Comparison of ENCODE assay signal across 23 mouse cellular contexts in the genomic region with DNA sequence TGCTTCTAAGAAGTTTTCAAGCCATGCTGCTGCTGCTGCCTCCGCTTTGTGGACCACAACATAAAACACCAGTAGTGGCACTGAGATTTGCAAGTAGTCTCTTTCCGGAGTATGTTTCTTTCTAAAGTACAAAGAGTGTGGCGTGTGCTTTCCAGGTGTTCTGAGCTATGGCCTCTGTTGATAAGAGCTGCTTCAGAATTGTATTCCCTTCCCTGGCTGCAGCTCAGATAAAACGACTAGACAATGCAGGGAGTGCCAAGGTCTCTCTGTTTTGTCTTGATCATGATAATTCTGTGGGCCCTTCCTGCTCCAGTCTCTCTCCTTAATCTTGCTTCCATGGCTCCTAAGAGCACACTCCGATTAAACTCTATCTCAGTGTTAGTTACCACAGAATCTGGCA. TPM values are rescaled to one million over a fixed set of nuclear protein-coding genes. Genes with fewer than 3 reads are reported as not detected.
DNase-seq lines count a peak whose midpoint lies in the region; ATAC-seq and TF ChIP-seq lines count a peak whose summit lies in the region.
"Had no signal": no experiment of that assay in that cellular context is flagged by ENCODE, and none has a peak within 500 bp of the region (broad histone marks: within the 10 kb centered on the region; RNA-seq: fewer than 3 reads in every experiment).

No protein-coding gene starts in this region.

- ATAC-seq in stomach, embryonic 14.5 days (ENCODE audit: insufficient number of reproducible peaks, insufficient read depth, low FRiP score, low read depth), result peak; percentile 49; the same call in 1 of the 2 replicates
- no peak for ATAC-seq in stomach, postnatal 0 days (ENCODE audit: low FRiP score, low TSS enrichment)
- ATAC-seq in intestine, embryonic 15.5 days, result peak; percentile 80
- ATAC-seq in intestine, embryonic 16.5 days, result peak; percentile 91
- peak; percentile 64 for ATAC-seq in intestine, postnatal 0 days
- ATAC-seq: activated CD4-positive, CD25-positive, alpha-beta regulatory T cell, adult 4 months; CD4-positive, CD25-positive, alpha-beta regulatory T cell, adult 4 months; Patski had no signal

- no peak overlapping the region for H3K9ac ChIP-seq in stomach, embryonic 14.5 days (replicated peaks; ENCODE audit: low read depth, low read length)
- no peak overlapping the region for H3K9ac ChIP-seq in stomach, postnatal 0 days (ENCODE audit: low read length)
- H3K9ac ChIP-seq in intestine, embryonic 15.5 days, result no peak overlapping the region
- H3K9ac ChIP-seq in intestine, embryonic 16.5 days (ENCODE audit: low read depth, low read length), result no peak overlapping the region
- H3K9ac ChIP-seq in intestine, postnatal 0 days (ENCODE audit: low read depth, low read length), result no peak overlapping the region

- DNase-seq in stomach, postnatal 0 days (ENCODE audit: low spot score), result no peak
- no peak for DNase-seq in lung, postnatal 10 days
- DNase-seq in gastrocnemius, postnatal 4 days (ENCODE audit: low spot score in 2 of 2), result no peak
- DNase-seq in gastrocnemius, postnatal 10 days, result no peak
- DNase-seq: adrenal gland, adult 2 months; adrenal gland, adult 8-10 months; adrenal gland, postnatal 10 days; adrenal gland, postnatal 14 days; adrenal gland, postnatal 25 days; adrenal gland, postnatal 36 days; B cell, adult 2 months; cerebellum, adult 11 months; cerebellum, adult 11-12 months had no signal

- H3K27me3 ChIP-seq in stomach, embryonic 14.5 days (ENCODE audit: control insufficient read depth, insufficient read depth, low read length), result no peaks in the 10 kb centered on the region
- H3K27me3 ChIP-seq in stomach, postnatal 0 days (ENCODE audit: control insufficient read depth, insufficient read depth, low read length), result no peaks in the 10 kb centered on the region
- no peaks in the 10 kb centered on the region for H3K27me3 ChIP-seq in intestine, embryonic 15.5 days (replicated peaks)
- H3K27me3 ChIP-seq in intestine, embryonic 16.5 days (replicated peaks; ENCODE audit: control insufficient read depth, insufficient read depth, low read length), result no peaks in the 10 kb centered on the region
- no peaks in the 10 kb centered on the region for H3K27me3 ChIP-seq in intestine, postnatal 0 days (replicated peaks; ENCODE audit: control insufficient read depth, insufficient read depth, low read length)
- H3K27me3 ChIP-seq: CH12.LX, Patski had no signal

- WGBS in stomach, embryonic 14.5 days, result 72% methylated on average over 5 of the region's 5 CpGs
- 59% methylated on average over 5 of the region's 5 CpGs for WGBS in stomach, postnatal 0 days
- WGBS in intestine, embryonic 15.5 days, result 64% methylated on average over 5 of the region's 5 CpGs
- 59% methylated on average over 5 of the region's 5 CpGs for WGBS in intestine, embryonic 16.5 days
- WGBS in intestine, postnatal 0 days, result 44% methylated on average over 5 of the region's 5 CpGs

- H3K4me2 ChIP-seq in stomach, embryonic 14.5 days (replicated peaks; ENCODE audit: low read depth, low read length), result no peak overlapping the region
- H3K4me2 ChIP-seq in stomach, postnatal 0 days (replicated peaks; ENCODE audit: low read depth), result no peak overlapping the region
- no peak overlapping the region for H3K4me2 ChIP-seq in intestine, embryonic 15.5 days (replicated peaks)
- H3K4me2 ChIP-seq in intestine, embryonic 16.5 days (ENCODE audit: low read depth, low read length), result no peak overlapping the region
- no peak overlapping the region for H3K4me2 ChIP-seq in intestine, postnatal 0 days (replicated peaks; ENCODE audit: low read depth)

- no peaks in the 10 kb centered on the region for H3K36me3 ChIP-seq in stomach, embryonic 14.5 days (ENCODE audit: control insufficient read depth, insufficient read depth, low read length)
- no peaks in the 10 kb centered on the region for H3K36me3 ChIP-seq in stomach, postnatal 0 days (ENCODE audit: control insufficient read depth, insufficient read depth, low read length)
- H3K36me3 ChIP-seq in intestine, embryonic 15.5 days, result no peaks in the 10 kb centered on the region
- H3K36me3 ChIP-seq in intestine, embryonic 16.5 days (ENCODE audit: control insufficient read depth, insufficient read depth, low read length), result no peaks in the 10 kb centered on the region
- H3K36me3 ChIP-seq in intestine, postnatal 0 days (ENCODE audit: control insufficient read depth, insufficient read depth), result no peaks in the 10 kb centered on the region
- H3K36me3 ChIP-seq: G1E had no signal

- no peak overlapping the region for H3K27ac ChIP-seq in stomach, embryonic 14.5 days (ENCODE audit: low read length)
- H3K27ac ChIP-seq in stomach, postnatal 0 days (replicated peaks), result no peak overlapping the region
- no peak overlapping the region for H3K27ac ChIP-seq in intestine, embryonic 15.5 days
- H3K27ac ChIP-seq in intestine, embryonic 16.5 days (ENCODE audit: low read length), result no peak overlapping the region
- no peak overlapping the region for H3K27ac ChIP-seq in intestine, postnatal 0 days (ENCODE audit: low read depth, low read length)

- TF ChIP-seq EP300 in stomach, postnatal 0 days (optimal IDR thresholded peaks at IDR 0.05), result no peak

- H3K4me1 ChIP-seq in stomach, embryonic 14.5 days (ENCODE audit: control insufficient read depth, insufficient read depth, low read length), result no peaks in the 10 kb centered on the region
- H3K4me1 ChIP-seq in stomach, postnatal 0 days (replicated peaks; ENCODE audit: control insufficient read depth, insufficient read depth), result no peaks in the 10 kb centered on the region
- H3K4me1 ChIP-seq in intestine, embryonic 15.5 days (replicated peaks), result no peaks in the 10 kb centered on the region
- H3K4me1 ChIP-seq in intestine, embryonic 16.5 days (ENCODE audit: control insufficient read depth, insufficient read depth, low read length), result no peaks in the 10 kb centered on the region
- no peaks in the 10 kb centered on the region for H3K4me1 ChIP-seq in intestine, postnatal 0 days (replicated peaks; ENCODE audit: control insufficient read depth, insufficient read depth, low read length)

- H3K4me3 ChIP-seq in stomach, embryonic 14.5 days (ENCODE audit: low read depth, low read length), result no peak overlapping the region
- H3K4me3 ChIP-seq in stomach, postnatal 0 days (ENCODE audit: low read depth, low read length), result no peak overlapping the region
- H3K4me3 ChIP-seq in intestine, embryonic 15.5 days (replicated peaks), result no peak overlapping the region
- no peak overlapping the region for H3K4me3 ChIP-seq in intestine, embryonic 16.5 days (ENCODE audit: low read length)
- H3K4me3 ChIP-seq in intestine, postnatal 0 days (ENCODE audit: low read depth, low read length), result no peak overlapping the region

- TF ChIP-seq CTCF in stomach, postnatal 0 days (IDR thresholded peaks at IDR 0.05; ENCODE audit: low read depth), result no peak
- TF ChIP-seq CTCF in intestine, postnatal 0 days (IDR thresholded peaks at IDR 0.05; ENCODE audit: low read depth), result no peak

- no peaks in the 10 kb centered on the region for H3K9me3 ChIP-seq in stomach, embryonic 14.5 days (ENCODE audit: control insufficient read depth, low read depth, low read length)
- H3K9me3 ChIP-seq in stomach, postnatal 0 days (ENCODE audit: control insufficient read depth, low read length), result no peaks in the 10 kb centered on the region
- no peaks in the 10 kb centered on the region for H3K9me3 ChIP-seq in intestine, embryonic 15.5 days
- H3K9me3 ChIP-seq in intestine, embryonic 16.5 days (ENCODE audit: control insufficient read depth, low read length), result no peaks in the 10 kb centered on the region
- H3K9me3 ChIP-seq in intestine, postnatal 0 days (ENCODE audit: control insufficient read depth), result no peaks in the 10 kb centered on the region
- H3K9me3 ChIP-seq: G1E had no signal

RNA-seq across cellular contexts. Expression of gene Flrt3, which starts 36.3 kb away (rescaled TPM):
- polyA plus RNA-seq in stomach, embryonic 14.5 days (2014; fragmentation: Nextera tagmentation; extraction: Ambion mirVana), result 24.0 and 25.1 TPM in 2 replicates
- 18.4 and 23.1 TPM in 2 replicates for polyA plus RNA-seq in stomach, postnatal 0 days (2015; fragmentation: Nextera tagmentation; extraction: Ambion mirVana)
- polyA plus RNA-seq in intestine, embryonic 15.5 days (2015; fragmentation: Nextera tagmentation; extraction: Ambion mirVana), result 29.3 TPM in 2 replicates
- 30.1 and 30.4 TPM in 2 replicates for polyA plus RNA-seq in intestine, embryonic 16.5 days (2015; fragmentation: Nextera tagmentation; extraction: Ambion mirVana)
- polyA plus RNA-seq in intestine, postnatal 0 days (2015; fragmentation: Nextera tagmentation; extraction: Ambion mirVana), result 18.5 and 20.7 TPM in 2 replicates
- total RNA-seq in gastrocnemius, postnatal 4 days (2021), result 1 to 10 TPM; 3.6 to 3.9 TPM
- total RNA-seq in gastrocnemius, postnatal 10 days (2021), result 1 to 10 TPM; 2.1 to 2.3 TPM
- total RNA-seq: CH12.LX, MEL had no signal
- polyA plus RNA-seq: G1E had no signal
